Mouse (Mus musculus): ENCODE data around the gene Phtf1. TPM values are rescaled to one million over a fixed set of nuclear protein-coding genes. Genes with fewer than 3 reads are reported as not detected.

The Phtf1 gene
- 1 to 10 TPM; 3.8 to 4.1 TPM for total RNA-seq (2021)
- long read RNA-seq, experiment 1, transcript Phtf1-202 (19 exons, 3,327 nt) = major isoform, 8 of 14 reads
- long read RNA-seq, experiment 1, partial matches to known transcripts = 0 of 14 reads
- long read RNA-seq, experiment 1, other reads (novel, unspliced or antisense) = 5 of 14 reads
- long read RNA-seq, experiment 2, partial matches to known transcripts = 1 of 6 reads
- long read RNA-seq, experiment 2, other reads (novel, unspliced or antisense) = 3 of 6 reads

DNA sequence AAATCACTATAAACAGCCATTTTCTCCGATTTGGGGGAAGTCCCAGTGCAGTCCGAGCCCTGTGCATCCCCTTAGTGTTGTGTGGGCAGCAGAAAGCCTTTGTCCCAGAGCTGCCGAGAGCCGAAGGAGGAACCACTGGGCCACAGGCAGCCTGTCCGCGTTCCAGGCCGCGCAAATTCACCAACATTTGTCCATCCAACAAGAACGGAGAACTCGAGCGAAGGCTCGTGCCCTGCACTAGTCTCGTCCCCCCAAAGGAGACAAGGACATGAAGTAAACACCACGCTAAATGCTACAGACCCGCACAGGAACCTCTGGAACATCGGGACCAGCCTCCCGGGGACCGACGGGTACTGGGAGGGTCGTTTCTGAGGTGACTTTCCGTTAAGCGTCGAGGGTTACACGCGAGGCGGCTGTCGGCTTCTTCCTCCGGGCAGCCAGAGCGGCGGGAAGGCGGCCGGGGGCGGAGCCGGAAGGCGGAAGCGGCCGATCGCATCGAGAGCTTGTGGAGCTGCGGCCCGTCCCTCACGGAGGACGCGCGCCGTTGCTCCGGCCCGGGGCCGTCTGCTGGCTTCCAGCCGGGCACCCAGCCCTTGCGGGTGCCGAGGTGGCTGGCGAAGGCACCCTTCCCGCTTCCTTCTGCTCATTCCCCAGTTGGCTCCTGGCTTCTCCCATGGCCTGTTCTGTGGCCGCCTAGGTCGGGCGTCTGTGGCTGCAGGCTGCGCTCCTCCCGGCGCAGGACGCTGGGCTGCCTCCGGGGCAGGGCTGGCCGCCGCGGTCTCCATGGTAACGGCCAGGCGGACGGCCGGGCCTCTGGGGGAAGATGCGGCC is at the start of gene Phtf1:
Gene Phtf1, plus strand, starts transcription at position 250 of the 831 bp plus-strand sequence.
- peak; percentile 70 for DNase-seq (ENCODE audit: low spot score)

DNA sequence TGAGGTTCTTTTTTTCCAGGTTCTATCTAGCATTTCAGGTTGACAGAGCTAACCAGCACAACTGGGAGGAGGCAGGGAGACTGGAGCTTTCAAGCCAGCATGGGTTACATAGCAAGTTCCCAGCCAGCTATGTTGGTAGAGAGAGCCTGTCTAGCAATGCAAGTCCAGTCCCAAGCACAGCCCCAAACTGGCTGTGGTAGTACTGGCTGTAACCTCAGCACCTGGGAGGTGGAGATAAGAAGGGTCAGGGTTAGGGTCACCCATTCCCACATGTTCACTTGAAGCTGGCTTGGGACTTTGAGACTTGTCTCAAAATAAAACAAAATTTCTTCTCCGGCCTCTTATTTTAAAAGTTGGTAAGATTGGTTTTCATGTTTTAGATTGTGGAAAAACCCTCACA is 47.8 kb upstream of the Phtf1 start:
- no peak for DNase-seq (ENCODE audit: low spot score)

DNA sequence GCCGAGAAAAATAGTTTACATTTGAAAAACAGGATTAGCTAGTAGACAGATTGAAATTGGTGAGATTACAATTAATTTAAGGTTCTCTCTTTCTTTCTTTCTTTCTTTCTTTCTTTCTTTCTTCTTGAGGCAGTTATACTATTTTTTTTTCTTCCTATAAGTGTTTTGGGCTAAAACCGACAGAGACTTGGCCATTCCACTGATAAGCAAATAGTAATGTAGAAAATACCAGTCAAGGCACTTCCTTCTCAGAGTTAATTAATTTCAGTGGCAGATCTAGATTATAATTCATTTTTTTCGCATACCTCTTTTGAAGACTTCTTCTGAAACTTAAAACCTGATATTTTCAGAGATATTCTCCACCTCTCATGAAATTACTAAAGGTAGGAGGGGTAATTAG is 42.6 kb upstream of the Phtf1 start:
- DNase-seq (ENCODE audit: low spot score) = no peak

DNA sequence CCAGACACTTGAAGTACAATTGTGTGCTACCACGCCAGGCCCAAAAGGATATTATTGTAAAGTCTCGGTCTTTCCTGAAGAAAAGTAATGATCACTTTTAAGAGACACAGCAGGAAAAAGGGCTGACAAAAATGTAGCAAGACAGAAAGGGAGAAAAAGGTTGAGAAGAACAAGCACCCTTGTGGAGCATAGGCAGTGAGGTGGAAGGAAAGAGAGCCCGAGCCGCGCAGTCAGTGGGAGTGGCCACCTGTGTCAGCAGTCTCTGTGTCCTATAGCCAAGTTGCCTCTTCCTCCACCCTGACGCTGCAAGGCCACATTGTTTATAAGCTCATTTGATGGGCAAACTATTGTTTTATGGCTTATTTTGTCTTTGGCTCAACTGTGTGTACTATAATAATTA is 40.4 kb upstream of the Phtf1 start:
- no peak for DNase-seq (ENCODE audit: low spot score)

DNA sequence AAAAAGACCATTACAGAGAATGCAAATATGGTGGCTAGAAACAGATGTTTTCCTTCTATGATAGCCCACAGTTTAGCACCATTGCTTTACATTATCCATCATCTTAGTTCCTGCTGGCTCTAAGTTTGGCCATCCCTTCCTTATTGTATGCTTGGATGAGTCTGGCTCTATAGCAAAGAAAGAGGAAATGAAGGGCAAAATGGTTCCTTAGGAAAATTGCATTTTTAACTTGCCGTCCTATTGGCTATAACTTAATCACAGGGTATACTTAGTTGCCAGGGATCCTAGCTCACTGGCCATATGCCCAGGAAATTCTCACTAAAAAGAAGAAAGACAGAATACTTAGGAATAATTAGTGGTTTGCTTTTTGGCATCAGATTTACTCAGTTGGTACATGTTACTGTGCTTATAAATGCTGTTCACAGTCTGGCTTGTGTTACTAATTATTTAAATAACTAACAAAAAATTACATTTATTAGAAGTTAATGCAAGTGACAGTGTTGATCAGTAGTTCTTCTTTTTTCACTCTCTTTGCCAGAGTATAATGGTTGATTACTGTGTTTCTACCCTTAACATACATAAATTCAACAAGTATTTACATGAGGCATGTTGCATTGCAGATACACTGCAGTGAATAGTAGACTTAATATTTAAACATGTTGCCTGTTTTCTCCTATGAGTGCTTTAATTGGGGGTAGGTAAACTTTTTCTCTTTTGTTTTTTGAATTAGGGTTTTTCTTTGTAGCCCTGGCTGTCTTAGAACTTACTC is 22.9 kb upstream of the Phtf1 start:
- no peak for DNase-seq (ENCODE audit: low spot score)

DNA sequence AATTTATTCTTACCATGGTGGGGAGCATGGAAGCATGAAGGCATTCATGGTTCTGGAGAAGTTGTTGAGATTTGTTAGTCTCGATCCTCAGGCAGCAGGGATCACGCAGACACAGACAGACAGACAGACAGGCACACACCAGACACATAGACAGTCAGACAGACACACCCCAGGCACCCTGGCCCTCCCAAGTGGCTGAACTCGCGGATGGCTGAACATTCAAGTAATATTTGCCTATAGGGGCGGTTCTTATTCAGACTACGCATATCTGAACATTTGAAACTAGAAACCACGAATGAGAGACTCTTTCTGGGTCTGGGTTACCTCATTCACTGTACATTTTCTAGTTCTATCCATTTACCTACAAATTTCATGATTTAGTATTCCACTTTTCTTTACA is 19.2 kb upstream of the Phtf1 start:
- DNase-seq (ENCODE audit: low spot score) = no peak

DNA sequence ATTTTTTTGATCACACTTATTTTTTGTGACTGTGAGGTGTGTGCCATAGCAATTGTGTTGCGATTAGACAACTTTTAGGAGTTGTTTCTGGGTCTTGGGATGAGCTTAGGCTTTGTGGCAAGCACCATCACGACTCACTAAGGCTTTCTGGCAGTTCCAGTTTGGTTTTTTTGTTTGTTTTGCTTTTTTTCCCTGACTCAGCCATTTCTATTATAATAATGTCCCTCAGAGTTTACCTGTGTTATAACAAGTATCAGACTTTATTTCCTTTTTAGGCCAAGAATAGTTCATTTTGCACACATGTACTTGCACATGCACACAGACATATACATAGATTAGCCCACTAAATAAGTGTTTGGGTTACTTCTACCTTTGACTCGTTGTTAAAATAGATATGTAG is 7.3 kb upstream of the Phtf1 start:
- DNase-seq (ENCODE audit: low spot score) = no peak

DNA sequence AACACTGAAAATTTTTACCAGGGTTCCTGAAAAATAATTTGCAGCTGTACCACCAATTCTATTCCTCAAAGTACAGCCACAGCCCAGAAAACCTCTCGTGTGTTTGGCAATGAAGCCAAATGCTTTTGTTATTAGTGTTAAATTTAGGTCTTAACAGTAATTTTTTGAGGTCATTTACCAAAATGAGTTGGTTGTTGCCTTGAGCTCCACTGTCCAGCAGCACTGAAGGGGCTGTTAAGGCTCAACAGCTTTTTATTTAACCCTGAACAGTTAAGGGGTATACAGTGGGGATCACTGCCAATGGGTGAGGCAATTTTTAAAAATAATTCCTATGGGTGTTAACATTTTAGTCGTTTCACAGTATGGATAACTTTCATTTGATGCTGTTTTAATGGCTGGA is 679 bp upstream of the Phtf1 start:
- no peak for DNase-seq (ENCODE audit: low spot score)

DNA sequence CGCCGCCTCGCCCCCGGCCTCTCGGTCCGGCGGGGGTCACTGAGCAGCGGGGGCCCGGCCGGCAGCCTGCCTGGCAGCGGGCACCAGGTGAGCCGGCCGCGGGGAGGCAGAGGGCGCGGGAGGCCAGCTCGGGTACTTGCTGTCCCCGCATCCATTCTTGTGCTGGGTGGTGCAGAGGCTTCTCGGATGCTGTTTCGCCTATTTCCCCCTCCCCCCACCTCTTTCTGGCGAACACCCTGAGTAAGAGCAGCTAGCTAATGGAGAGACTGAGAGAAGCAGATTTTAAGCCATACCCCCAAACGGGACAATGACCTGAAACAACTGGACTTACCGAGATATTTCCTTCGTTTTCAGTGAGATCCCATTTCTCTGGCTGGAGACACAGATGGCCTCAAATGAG is 791 bp downstream of the Phtf1 start:
- no peak for DNase-seq (ENCODE audit: low spot score)

DNA sequence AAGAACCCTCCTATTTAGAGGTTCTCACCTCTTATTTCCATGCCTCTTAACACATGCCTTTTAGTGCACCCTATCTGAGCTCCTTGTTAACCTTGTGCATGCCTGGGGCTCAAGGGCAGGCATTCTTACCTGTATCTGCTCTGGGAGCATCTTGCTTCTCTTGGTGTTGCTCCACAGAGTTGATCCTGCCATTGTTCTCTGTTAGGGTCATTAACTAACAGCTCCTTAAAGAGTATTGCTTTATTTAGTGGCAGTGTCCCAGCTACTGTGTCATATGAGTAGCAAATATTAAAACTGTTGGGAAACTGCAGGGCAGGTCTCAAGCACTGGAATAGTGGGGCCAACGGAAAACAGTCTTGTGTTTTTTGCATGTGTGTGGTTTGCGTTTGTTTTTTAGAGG is 3.2 kb downstream of the Phtf1 start:
- no peak for DNase-seq (ENCODE audit: low spot score)

DNA sequence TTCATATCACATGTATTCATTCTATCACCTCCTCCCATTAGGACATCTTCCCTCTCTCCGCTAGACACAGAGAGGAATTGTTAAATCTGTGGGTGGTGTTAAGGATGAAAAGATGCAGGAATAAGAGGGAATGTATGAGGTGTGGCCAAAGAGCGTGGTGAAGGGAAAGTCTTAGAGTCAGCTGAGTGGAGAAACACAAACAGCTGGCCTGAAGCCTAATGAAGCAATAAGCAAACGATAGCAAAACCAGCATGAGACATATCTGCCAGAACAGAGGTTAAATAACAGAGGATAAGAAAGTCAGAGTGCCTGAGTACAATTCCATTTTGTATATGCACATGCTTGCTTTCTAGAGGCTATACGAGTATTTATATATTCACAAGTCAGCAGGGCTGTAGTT is 16.6 kb downstream of the Phtf1 start:
- DNase-seq (ENCODE audit: low spot score) = no peak

DNA sequence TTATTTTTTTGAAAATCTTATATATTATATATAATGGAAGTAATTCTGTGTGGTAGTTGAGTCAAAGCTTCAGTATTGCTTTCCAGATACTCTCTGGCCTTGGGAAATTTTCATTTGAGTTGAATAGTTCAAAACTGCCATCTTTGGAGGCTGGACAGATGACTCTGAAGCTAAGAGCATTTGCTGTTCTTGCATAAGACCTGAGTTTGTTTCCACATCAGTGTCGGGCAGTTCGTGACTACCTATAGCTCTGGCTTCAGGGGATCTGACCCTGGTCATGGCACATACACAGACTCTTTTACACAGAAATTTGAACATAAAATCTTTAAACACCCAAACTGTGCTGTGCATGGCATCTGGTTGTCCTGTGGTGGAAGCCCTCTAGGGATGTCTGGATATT is 17.3 kb downstream of the Phtf1 start:
- DNase-seq (ENCODE audit: low spot score) = no peak

DNA sequence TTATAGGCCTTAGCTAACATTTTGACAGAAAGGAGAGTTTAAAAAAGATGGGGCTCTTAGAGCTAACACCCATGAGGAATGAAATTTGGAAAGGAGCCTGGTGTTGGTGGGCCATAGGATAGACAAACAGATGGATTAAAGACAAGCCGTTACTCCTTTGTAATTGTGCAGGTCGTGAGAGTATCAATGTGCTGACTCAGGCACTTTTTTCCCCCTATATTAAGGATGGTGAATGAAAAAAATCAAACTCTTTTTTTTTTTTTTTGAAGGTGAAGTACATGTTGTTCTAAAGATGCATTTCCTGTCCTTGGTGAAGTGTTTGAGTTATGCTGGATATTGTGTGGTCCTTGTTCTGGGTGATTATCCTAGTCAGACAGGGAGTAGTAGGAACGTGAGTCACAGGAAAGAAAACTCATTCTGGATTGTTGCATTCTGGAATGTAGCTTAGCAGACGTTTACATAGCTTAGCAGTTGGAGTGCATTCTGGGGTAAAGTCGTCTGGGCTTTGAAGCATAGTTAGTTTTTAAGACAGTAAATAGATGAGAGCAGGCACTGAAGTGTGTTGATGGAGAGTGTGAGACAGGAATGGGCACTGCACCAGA is 20.0 kb downstream of the Phtf1 start:
- DNase-seq (ENCODE audit: low spot score) = no peak

DNA sequence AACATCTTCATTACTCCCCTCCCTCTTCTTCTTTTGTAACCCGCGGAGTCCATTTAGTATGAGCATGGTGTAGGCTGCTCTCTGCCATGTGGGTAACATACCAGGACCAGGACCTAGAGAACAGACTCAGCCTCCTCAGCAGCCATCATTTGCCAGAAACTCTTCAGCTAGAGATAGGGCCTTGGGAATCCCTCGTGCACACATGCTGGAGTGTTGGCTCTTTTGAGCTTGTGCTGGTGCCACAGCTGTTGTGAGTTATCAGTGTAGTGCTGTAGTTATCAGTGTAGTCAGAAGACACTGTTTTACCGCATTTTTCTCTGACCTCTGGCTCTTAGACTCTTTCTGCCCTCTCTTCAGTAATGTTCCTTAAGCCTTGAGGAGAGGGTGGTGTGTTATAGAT is 21.4 kb downstream of the Phtf1 start:
- no peak for DNase-seq (ENCODE audit: low spot score)

DNA sequence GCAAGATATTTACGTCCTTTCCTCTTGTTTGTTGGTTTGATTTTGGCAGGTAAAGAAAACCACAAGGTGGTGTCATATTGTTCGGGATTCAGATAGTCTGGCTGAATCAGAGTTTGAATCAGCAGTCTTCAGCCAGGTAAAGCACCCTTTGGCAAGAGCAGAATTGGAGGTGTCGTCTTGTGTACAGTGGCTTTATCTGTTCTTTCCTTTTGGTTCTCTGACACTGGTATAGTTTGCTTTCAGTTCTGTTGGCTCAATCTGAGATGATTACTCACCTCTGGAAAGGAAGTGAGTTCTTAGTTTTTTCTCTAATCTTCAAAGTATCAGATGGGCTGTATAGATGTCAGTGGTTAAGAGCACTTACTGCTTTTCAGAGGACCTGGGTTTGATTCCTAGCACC is 23.4 kb downstream of the Phtf1 start:
- no peak for DNase-seq (ENCODE audit: low spot score)

DNA sequence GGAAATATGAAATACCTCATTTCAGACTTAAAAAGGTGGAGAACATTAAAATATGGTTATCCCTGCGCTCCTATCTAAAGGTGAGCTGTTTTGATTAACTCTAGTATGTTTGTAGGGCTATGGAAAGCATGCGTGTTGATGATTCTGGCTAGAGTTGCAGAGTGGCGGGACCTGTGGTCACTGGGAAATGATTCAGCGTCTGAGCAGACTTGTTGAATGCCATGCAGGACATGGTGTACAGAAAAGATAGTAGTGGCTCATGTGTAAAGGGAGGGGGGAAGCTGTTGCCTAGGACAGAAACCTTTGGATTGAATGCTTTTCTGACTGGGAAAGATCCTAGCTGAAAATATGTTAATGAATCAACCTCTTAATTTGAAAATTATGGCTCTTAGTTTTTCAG is 30.8 kb downstream of the Phtf1 start:
- DNase-seq (ENCODE audit: low spot score) = no peak

DNA sequence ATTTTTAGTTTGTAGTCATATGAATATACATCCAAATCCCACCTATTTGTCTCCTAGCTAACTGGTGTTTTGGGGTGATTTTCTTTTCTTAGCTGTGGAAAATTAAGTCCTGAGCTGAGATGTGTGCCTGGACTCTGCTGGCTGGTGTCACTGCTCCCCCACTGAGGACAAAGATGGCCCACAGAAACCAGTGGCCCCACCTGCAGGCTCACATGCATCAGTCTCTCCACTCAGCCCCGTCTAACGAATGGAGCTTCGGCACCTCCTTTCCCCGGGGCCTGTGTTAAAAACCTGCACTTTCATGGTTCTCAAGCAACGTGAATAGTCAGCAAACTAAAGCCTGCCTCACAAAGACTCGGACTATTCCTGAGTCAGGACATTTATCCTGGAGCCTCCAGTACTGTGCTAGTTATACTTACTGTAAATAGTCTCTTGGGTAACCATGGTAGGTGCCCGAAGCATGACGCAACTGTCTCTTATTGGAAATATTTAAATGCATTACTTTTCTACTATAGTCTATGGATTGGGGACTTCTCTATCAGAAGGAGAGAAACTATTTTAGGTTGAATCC is 39.1 kb downstream of the Phtf1 start:
- no peak for DNase-seq (ENCODE audit: low spot score)

DNA sequence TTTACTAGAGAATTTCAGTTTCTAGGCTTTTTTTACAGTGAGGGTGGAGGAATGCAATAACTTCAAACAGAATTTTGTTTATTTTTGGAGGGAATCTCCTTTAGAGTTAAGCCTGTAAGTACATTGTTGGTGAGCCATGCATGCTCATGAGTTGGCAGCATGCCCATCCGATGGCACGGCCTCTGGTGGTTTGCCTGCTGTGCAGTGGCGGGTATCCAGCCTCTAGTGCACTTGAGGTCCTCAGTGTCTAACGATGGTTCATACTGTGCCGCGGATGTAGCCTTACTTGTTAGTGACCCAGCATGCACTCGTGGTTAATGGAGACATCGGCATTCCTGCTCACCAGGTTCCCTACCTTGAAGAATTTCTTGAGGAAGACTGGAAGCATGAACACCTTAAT is 39.6 kb downstream of the Phtf1 start:
- no peak for DNase-seq (ENCODE audit: low spot score)

DNA sequence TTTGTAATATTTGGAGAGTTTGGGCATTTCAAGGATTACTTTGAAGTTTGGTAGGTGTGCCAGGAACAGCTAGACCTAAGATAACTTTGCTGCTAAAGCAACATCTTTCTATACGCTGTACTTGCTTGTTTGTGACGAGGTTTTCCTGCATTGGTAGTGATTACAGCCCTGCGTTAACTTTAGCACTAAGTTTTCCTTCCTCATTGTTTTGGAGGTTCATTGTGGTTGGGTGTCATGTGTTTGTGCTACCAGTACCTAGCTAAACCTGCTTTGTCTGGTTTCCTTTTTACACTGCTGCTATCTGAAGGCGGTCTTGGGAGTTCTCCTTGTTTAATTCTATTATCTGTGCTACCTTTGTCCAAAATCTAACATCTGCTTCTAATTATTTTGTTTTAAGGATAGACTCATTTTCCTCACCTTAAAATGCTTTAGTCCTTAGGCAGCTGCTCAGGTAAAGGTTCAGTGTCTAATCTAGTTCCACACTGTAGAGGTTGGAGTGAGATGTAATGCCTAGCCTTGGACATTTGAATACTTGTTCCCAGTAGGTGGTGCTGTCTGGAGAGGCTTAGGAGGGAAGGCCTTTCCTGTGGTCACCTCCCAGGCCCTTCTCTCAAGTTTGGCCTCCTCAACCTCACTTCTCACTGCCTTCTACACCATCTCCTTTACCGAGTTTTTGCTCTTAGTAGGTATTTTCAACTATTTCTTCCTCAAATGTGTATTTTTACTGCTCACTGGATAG is 42.2 kb downstream of the Phtf1 start:
- no peak for DNase-seq (ENCODE audit: low spot score)

DNA sequence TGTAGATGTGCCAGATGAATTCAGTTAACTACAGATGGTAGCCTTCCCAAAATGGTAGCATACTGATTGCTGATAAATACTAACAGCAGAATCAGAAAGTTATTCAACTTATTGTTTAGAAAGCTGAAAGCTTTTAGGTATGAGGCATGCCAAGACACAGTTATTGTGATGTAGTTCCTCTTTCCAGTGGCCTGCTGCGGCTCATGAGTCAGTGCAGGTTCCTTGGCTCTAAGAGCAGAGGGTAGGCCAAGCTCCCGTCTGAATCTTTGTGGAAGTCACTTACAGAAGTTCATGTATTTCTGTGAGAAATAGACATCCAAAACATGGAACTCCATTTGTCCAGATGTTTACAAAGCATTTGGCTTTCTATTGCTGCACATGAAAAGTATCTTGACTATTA is 44.1 kb downstream of the Phtf1 start:
- DNase-seq (ENCODE audit: low spot score) = no peak

DNA sequence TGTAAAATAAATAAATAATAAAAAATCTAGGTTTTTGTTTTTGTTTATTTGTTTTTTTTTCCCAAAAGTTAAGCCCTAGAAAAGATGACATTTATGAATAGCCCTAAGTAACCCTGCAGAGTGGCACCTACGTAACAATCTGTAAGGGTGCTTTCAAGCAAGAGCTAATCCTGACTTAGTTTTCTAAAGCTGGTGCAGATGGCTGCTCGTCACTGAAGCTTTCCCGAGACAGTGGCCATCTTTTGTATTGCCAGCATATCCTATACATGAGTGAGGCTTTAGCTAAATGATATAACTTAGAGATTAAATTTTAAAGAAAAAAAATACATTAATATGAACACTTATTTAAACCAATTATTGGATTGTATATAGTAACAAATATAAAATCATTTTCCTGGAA is 50.0 kb downstream of the Phtf1 start:
- no peak for DNase-seq (ENCODE audit: low spot score)

All from gastrocnemius, adult 18-20 months (tissue).